8 mouse cellular contexts compared by ENCODE assay signal in the genomic region with DNA sequence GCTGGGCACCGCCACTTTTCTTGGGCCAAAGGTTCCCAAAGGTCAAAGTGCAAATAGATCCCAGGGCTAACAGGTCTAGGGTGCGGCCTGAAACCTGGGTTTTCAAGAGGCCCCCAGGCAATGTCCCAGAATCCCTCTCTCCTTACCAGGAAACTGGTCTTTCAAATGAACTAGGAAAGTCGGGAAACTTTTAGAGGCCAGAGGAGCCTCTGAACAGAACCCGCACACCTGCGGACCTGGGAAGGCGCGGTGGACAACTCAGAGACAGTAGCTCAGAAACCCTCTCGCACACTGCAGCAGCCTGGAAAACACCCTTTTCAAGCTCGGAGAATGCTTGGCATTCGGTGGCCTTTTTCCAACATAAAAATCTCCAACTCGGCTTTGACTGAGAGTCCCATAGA. TPM values are rescaled to one million over a fixed set of nuclear protein-coding genes. Genes with fewer than 3 reads are reported as not detected.
DNase-seq lines count a peak whose midpoint lies in the region; ATAC-seq lines count a peak whose summit lies in the region.

No protein-coding gene starts in this region.

- peak overlapping the region; percentile 38 for H3K4me3 ChIP-seq in embryonic facial prominence, embryonic 11.5 days (ENCODE audit: low read depth, low read length)
- H3K4me3 ChIP-seq in hindbrain, embryonic 13.5 days = peak overlapping the region; percentile 49
- peak overlapping the region; percentile 48 for H3K4me3 ChIP-seq in limb, embryonic 15.5 days
- H3K4me3 ChIP-seq in neural tube, embryonic 14.5 days (ENCODE audit: low read depth, low read length) = peak overlapping the region; percentile 42; the same call in 1 of the 2 replicates

- WGBS in embryonic facial prominence, embryonic 11.5 days = 11% methylated on average over 11 of the region's 11 CpGs
- WGBS in hindbrain, embryonic 13.5 days = 13% methylated on average over 11 of the region's 11 CpGs
- 18% methylated on average over 11 of the region's 11 CpGs for WGBS in limb, embryonic 15.5 days
- WGBS in neural tube, embryonic 14.5 days = 17% methylated on average over 11 of the region's 11 CpGs

- no peak for ATAC-seq in embryonic facial prominence, embryonic 11.5 days (replicated peaks; ENCODE audit: insufficient number of reproducible peaks, low FRiP score, low TSS enrichment, low read depth)
- ATAC-seq in hindbrain, embryonic 13.5 days (ENCODE audit: low FRiP score) = no peak
- ATAC-seq in limb, embryonic 15.5 days (ENCODE audit: insufficient number of reproducible peaks, low FRiP score, low TSS enrichment, low read depth) = no peak
- ATAC-seq in neural tube, embryonic 14.5 days (ENCODE audit: low read depth) = no peak
- no peak for ATAC-seq in monocyte, adult 5-6 weeks (replicated peaks; ENCODE audit: insufficient number of reproducible peaks, low FRiP score, low TSS enrichment, poor library complexity, severe bottlenecking)

- no peaks in the 10 kb centered on the region for H3K36me3 ChIP-seq in embryonic facial prominence, embryonic 11.5 days (replicated peaks; ENCODE audit: control insufficient read depth, insufficient read depth, low read depth, low read length)
- H3K36me3 ChIP-seq in hindbrain, embryonic 13.5 days = no peaks in the 10 kb centered on the region
- no peaks in the 10 kb centered on the region for H3K36me3 ChIP-seq in limb, embryonic 15.5 days
- no peaks in the 10 kb centered on the region for H3K36me3 ChIP-seq in neural tube, embryonic 14.5 days (ENCODE audit: control insufficient read depth, insufficient read depth, low read length)

- no peaks in the 10 kb centered on the region for H3K4me1 ChIP-seq in embryonic facial prominence, embryonic 11.5 days (ENCODE audit: control insufficient read depth, insufficient read depth, low read length)
- H3K4me1 ChIP-seq in hindbrain, embryonic 13.5 days (replicated peaks) = peaks cover 16% of the 10 kb centered on the region
- H3K4me1 ChIP-seq in limb, embryonic 15.5 days = peaks cover 18% of the 10 kb centered on the region
- peaks cover 5% of the 10 kb centered on the region; the same call in 1 of the 2 replicates for H3K4me1 ChIP-seq in neural tube, embryonic 14.5 days (ENCODE audit: control insufficient read depth, insufficient read depth, low read length)

- peak; percentile 89 for DNase-seq in heart, adult 11 months
- DNase-seq in heart, postnatal 4 days = no peak
- DNase-seq in embryonic facial prominence, embryonic 11.5 days (ENCODE audit: low spot score) = no peak
- no peak for DNase-seq in frontal cortex, postnatal 14 days (ENCODE audit: low spot score in 2 of 2)

- H3K9ac ChIP-seq in embryonic facial prominence, embryonic 11.5 days (replicated peaks; ENCODE audit: low read length) = no peak overlapping the region; the same call in none of the 2 replicates
- H3K9ac ChIP-seq in hindbrain, embryonic 13.5 days = no peak overlapping the region
- no peak overlapping the region for H3K9ac ChIP-seq in limb, embryonic 15.5 days
- no peak overlapping the region for H3K9ac ChIP-seq in neural tube, embryonic 14.5 days (replicated peaks; ENCODE audit: low read depth, low read length)

- peak overlapping the region; percentile 27 for H3K4me2 ChIP-seq in embryonic facial prominence, embryonic 11.5 days (ENCODE audit: low read depth, low read length)
- H3K4me2 ChIP-seq in hindbrain, embryonic 13.5 days = peak overlapping the region; percentile 79
- peak overlapping the region; percentile 94 for H3K4me2 ChIP-seq in limb, embryonic 15.5 days
- H3K4me2 ChIP-seq in neural tube, embryonic 14.5 days (ENCODE audit: low read depth, low read length) = peak overlapping the region; percentile 88; the same call in 1 of the 2 replicates

- H3K27ac ChIP-seq in embryonic facial prominence, embryonic 11.5 days (replicated peaks; ENCODE audit: low read depth, low read length) = no peak overlapping the region
- H3K27ac ChIP-seq in hindbrain, embryonic 13.5 days = no peak overlapping the region
- H3K27ac ChIP-seq in limb, embryonic 15.5 days = no peak overlapping the region
- H3K27ac ChIP-seq in neural tube, embryonic 14.5 days (ENCODE audit: low read depth, low read length) = no peak overlapping the region

- peaks cover 11% of the 10 kb centered on the region for H3K27me3 ChIP-seq in embryonic facial prominence, embryonic 11.5 days (ENCODE audit: control insufficient read depth, insufficient read depth, low read length)
- peaks cover 48% of the 10 kb centered on the region for H3K27me3 ChIP-seq in hindbrain, embryonic 13.5 days
- H3K27me3 ChIP-seq in limb, embryonic 15.5 days = peaks cover 27% of the 10 kb centered on the region
- H3K27me3 ChIP-seq in neural tube, embryonic 14.5 days (ENCODE audit: control insufficient read depth, insufficient read depth, low read length) = peaks cover 13% of the 10 kb centered on the region; the same call in 1 of the 2 replicates

- H3K9me3 ChIP-seq in embryonic facial prominence, embryonic 11.5 days (replicated peaks; ENCODE audit: control insufficient read depth, low read length) = no peaks in the 10 kb centered on the region
- H3K9me3 ChIP-seq in hindbrain, embryonic 13.5 days = no peaks in the 10 kb centered on the region
- no peaks in the 10 kb centered on the region for H3K9me3 ChIP-seq in limb, embryonic 15.5 days
- no peaks in the 10 kb centered on the region for H3K9me3 ChIP-seq in neural tube, embryonic 14.5 days (ENCODE audit: control insufficient read depth, low read length)

RNA-seq across cellular contexts. Expression of a gene that starts 1.0 kb away (rescaled TPM):
- total RNA-seq in heart, postnatal 4 days (2021) = 10 to 100 TPM; 36.9 to 37.7 TPM
- polyA plus RNA-seq in embryonic facial prominence, embryonic 11.5 days (2014; fragmentation: Nextera tagmentation; extraction: Ambion mirVana) = 22.4 and 24.5 TPM in 2 replicates
- 12.1 and 12.4 TPM in 2 replicates for polyA plus RNA-seq in hindbrain, embryonic 13.5 days (2015; fragmentation: Nextera tagmentation; extraction: Ambion mirVana)
- polyA plus RNA-seq in limb, embryonic 15.5 days (2015; fragmentation: Nextera tagmentation; extraction: Ambion mirVana) = 17.2 and 20.6 TPM in 2 replicates
- 6.5 and 11.5 TPM in 2 replicates for polyA plus RNA-seq in neural tube, embryonic 14.5 days (2014; fragmentation: Nextera tagmentation; extraction: Ambion mirVana)
- 6.8 to 17.4 TPM (median 7.0 TPM) in 3 replicates for total RNA-seq in monocyte, adult 5-6 weeks (2017)

RNA-seq across cellular contexts. Expression of a gene that starts 56.6 kb away (rescaled TPM):
- 10 to 100 TPM; 39.3 to 41.2 TPM for total RNA-seq in heart, postnatal 4 days (2021)
- polyA plus RNA-seq in embryonic facial prominence, embryonic 11.5 days (2014; fragmentation: Nextera tagmentation; extraction: Ambion mirVana) = 58.0 and 61.8 TPM in 2 replicates
- polyA plus RNA-seq in hindbrain, embryonic 13.5 days (2015; fragmentation: Nextera tagmentation; extraction: Ambion mirVana) = 39.2 and 41.9 TPM in 2 replicates
- 36.0 and 38.6 TPM in 2 replicates for polyA plus RNA-seq in limb, embryonic 15.5 days (2015; fragmentation: Nextera tagmentation; extraction: Ambion mirVana)
- 37.1 and 38.4 TPM in 2 replicates for polyA plus RNA-seq in neural tube, embryonic 14.5 days (2014; fragmentation: Nextera tagmentation; extraction: Ambion mirVana)
- total RNA-seq in monocyte, adult 5-6 weeks (2017) = 1.2 to 7.1 TPM (median 4.4 TPM) in 3 replicates

Comparison
In these comparisons a context has a peak if more than half of its experiments do, and no peak if none do; other contexts are left out.
1. H3K4me2 ChIP-seq: peak in every context shown above with its lines; median percentile 94 in limb, embryonic 15.5 days; 88 in neural tube, embryonic 14.5 days; 79 in hindbrain, embryonic 13.5 days; 27 in embryonic facial prominence, embryonic 11.5 days.